Mouse (Mus musculus): Measurements from ENCODE around the gene Asb6. TPM values are rescaled to one million over a fixed set of nuclear protein-coding genes. Genes with fewer than 3 reads are reported as not detected.

The Asb6 gene
- polyA plus RNA-seq (2015; fragmentation: Nextera tagmentation; extraction: Ambion mirVana), result 35.5 and 38.3 TPM in 2 replicates

GRCm38 (mm10) chr2:30830283-30830795, at the start of gene Asb6:
Asb6 (minus strand) TSS chr2:30830333.
- Histone ChIP-seq H3K4me2 (no peak within 1 kb of the TSS), H3K36me3 (peaks cover 12% of the 10 kb centered on the region), H3K4me1 (peaks cover 42% of the 10 kb centered on the region), H3K9me3 (replicated peaks) (no peaks in the 10 kb centered on the region), H3K9ac (no peak within 1 kb of the TSS), H3K4me3 (replicated peaks) (no peak within 1 kb of the TSS), H3K27me3 (no peaks in the 10 kb centered on the region), H3K27ac (no peak within 1 kb of the TSS)
- 25% methylated on average over 4 of the region's 4 CpGs for WGBS
- no peak for ATAC-seq (replicated peaks; ENCODE audit: low FRiP score)

DNA sequence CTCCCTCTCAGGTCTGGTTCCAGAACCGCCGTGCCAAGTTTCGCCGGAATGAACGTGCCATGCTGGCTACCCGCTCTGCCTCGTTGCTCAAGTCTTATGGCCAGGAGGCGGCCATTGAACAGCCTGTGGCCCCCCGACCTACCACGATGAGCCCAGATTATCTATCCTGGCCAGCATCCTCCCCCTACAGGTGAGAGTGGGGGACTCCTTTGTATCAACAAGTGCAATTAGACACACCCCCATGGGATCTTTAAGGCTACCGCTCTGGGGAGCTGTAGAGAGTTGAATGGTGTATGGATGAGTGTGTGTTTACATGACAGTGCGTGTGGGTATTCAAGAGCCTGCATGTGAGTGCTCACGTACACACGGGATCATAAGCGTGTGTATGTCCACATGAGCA, 49.3 kb upstream of the Asb6 start:
- Histone ChIP-seq H3K9ac (no peak overlapping the region), H3K27me3 (no peaks in the 10 kb centered on the region), H3K36me3 (0 out of 2 replicates have a peak, but pooled peaks cover 4% of the 10 kb centered on the region), H3K27ac (no peak overlapping the region), H3K4me2 (no peak overlapping the region), H3K9me3 (replicated peaks) (no peaks in the 10 kb centered on the region), H3K4me1 (peaks cover 23% of the 10 kb centered on the region), H3K4me3 (replicated peaks) (no peak overlapping the region)
- ATAC-seq (replicated peaks; ENCODE audit: low FRiP score), result no peak
- WGBS, result 90% methylated on average over 15 of the region's 15 CpGs

- Histone ChIP-seq H3K4me3 (replicated peaks) (no peak overlapping the region), H3K4me2 (no peak overlapping the region), H3K27ac (peak overlapping the region; percentile 46; the same call in 1 of the 2 replicates), H3K4me1 (peaks cover 39% of the 10 kb centered on the region), H3K36me3 (no peaks in the 10 kb centered on the region), H3K9ac (no peak overlapping the region), H3K27me3 (no peaks in the 10 kb centered on the region), H3K9me3 (replicated peaks) (no peaks in the 10 kb centered on the region)
- 45% methylated on average over 11 of the region's 11 CpGs for WGBS
- peak; percentile 65; the same call in 1 of the 2 replicates for ATAC-seq (replicated peaks; ENCODE audit: low FRiP score)
These were observed 45.7 kb upstream of the Asb6 start for GRCm38 (mm10) chr2:30875621-30876432.

DNA sequence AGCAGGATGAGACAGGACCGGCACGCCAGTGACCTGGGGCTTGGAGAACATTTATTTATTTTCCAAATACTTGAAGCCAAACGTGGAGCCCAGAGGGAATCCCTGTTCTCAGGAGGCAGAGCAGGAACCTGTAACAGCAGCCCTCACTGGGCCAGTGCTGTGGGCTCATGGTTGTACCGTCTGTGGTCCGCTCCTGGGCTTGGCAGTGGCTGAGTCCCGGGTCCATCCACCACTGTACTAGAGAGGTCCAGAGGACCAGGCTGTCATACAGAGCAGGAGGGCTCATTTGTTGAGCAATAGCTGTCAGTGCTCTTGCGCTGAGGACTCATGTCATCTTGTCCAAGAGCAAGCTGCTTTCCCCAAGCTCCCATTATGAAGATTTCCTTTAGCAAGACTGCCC, 45.0 kb upstream of the Asb6 start:
- peaks cover 40% of the 10 kb centered on the region for H3K4me1 ChIP-seq
- H3K9ac ChIP-seq, result no peak overlapping the region
- H3K27me3 ChIP-seq, result no peaks in the 10 kb centered on the region
- H3K36me3 ChIP-seq, result no peaks in the 10 kb centered on the region
- WGBS, result 76% methylated on average over 7 of the region's 7 CpGs
- no peak for ATAC-seq (replicated peaks; ENCODE audit: low FRiP score)
- no peak overlapping the region for H3K27ac ChIP-seq
- no peak overlapping the region for H3K4me2 ChIP-seq
- H3K4me3 ChIP-seq (replicated peaks), result no peak overlapping the region
- no peaks in the 10 kb centered on the region for H3K9me3 ChIP-seq (replicated peaks)

GRCm38 (mm10) chr2:30874445-30874844, 44.3 kb upstream of the Asb6 start:
- 0 out of 2 replicates have a peak overlapping the region, but pooled peaks have one; percentile 0 for H3K27ac ChIP-seq
- H3K4me1 ChIP-seq, result peaks cover 40% of the 10 kb centered on the region
- H3K9me3 ChIP-seq (replicated peaks), result no peaks in the 10 kb centered on the region
- H3K4me3 ChIP-seq (replicated peaks), result no peak overlapping the region
- no peak for ATAC-seq (replicated peaks; ENCODE audit: low FRiP score)
- H3K27me3 ChIP-seq, result no peaks in the 10 kb centered on the region
- no peak overlapping the region for H3K9ac ChIP-seq
- H3K36me3 ChIP-seq, result no peaks in the 10 kb centered on the region
- 59% methylated on average over 10 of the region's 10 CpGs for WGBS
- H3K4me2 ChIP-seq, result no peak overlapping the region

DNA sequence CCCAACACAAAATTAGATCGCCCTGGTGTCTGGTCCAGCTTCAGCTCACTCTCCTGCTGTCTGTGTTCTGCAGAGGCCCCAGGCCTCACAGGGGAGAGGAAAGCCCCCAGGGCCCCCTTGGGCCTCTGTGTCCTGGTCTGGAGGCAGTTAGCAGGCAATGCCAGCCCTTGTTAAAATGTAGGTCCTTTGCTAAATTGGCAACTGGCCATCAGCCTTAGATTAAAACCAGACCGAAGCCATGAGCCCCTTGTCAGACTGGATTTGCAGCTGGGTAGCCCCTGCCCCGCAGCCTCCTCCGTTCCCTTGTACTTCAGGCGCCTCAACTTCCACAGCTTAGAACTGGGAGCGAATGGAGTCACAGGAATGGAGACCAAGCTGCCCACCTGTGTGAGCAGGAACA, 42.5 kb upstream of the Asb6 start:
- H3K9me3 ChIP-seq (replicated peaks), result no peaks in the 10 kb centered on the region
- no peaks in the 10 kb centered on the region for H3K27me3 ChIP-seq
- no peak overlapping the region for H3K27ac ChIP-seq
- no peak overlapping the region for H3K9ac ChIP-seq
- H3K4me2 ChIP-seq, result no peak overlapping the region
- H3K36me3 ChIP-seq, result no peaks in the 10 kb centered on the region
- no peak for ATAC-seq (replicated peaks; ENCODE audit: low FRiP score)
- WGBS, result 71% methylated on average over 6 of the region's 6 CpGs
- peaks cover 40% of the 10 kb centered on the region for H3K4me1 ChIP-seq
- H3K4me3 ChIP-seq (replicated peaks), result no peak overlapping the region

- peaks cover 3% of the 10 kb centered on the region; the same call in 1 of the 2 replicates for H3K27me3 ChIP-seq
- H3K9ac ChIP-seq, result no peak overlapping the region
- H3K9me3 ChIP-seq (replicated peaks), result no peaks in the 10 kb centered on the region
- H3K36me3 ChIP-seq, result no peaks in the 10 kb centered on the region
- WGBS, result 71% methylated on average over 8 of the region's 8 CpGs
- no peak overlapping the region for H3K27ac ChIP-seq
- ATAC-seq (replicated peaks; ENCODE audit: low FRiP score), result no peak
- H3K4me1 ChIP-seq, result peaks cover 30% of the 10 kb centered on the region
- no peak overlapping the region for H3K4me2 ChIP-seq
- no peak overlapping the region for H3K4me3 ChIP-seq (replicated peaks)
These were observed 40.7 kb upstream of the Asb6 start for GRCm38 (mm10) chr2:30870863-30871262.

DNA sequence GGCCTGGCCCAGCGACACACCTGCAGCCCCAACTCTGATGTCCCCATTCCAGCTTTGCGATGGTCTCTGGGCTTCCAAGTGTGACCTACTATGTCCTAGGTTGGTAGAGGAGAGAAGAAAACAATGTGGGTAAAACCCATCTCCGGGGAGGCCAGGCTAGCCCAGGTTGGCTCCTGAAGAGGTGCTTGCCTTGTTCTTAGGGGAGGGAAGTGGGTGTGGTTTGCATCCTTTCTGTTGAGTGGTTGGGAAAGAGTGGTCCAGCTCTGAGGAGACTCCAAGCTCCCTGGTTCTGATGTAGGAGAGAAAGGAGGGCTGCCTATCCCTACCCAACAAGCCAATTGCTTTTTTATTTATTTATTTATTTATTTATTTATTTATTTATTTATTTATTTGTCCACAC, 35.3 kb upstream of the Asb6 start:
- ATAC-seq (replicated peaks; ENCODE audit: low FRiP score), result 0 out of 2 replicates have a peak, but pooled peaks have one; percentile 36

DNA sequence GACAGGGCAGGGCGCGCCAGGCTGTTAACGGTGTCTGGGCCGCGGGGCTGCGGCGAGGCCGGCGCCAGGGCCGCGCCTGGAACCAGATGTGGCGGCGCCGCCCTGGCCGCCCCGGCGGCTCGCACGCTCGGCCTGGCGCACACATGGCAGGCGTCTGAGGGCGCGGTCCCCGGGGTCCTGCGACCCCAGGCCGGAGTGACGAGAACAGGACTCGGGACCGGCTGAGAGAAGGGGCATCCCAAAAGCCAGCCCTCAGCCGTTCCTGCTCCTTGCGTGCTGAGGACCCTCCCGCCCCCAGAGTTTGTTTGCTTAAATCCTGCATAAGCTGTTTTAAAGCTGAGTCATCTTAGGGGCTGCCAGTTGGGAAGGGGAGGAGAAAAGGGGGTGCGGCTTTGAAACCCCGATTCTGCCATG, 34.8 kb upstream of the Asb6 start:
- H3K4me1 ChIP-seq, result peaks cover 24% of the 10 kb centered on the region
- H3K27me3 ChIP-seq, result peaks cover 17% of the 10 kb centered on the region
- H3K36me3 ChIP-seq, result no peaks in the 10 kb centered on the region
- peak overlapping the region; percentile 60 for H3K4me2 ChIP-seq
- peak overlapping the region; percentile 32; the same call in 1 of the 2 replicates for H3K9ac ChIP-seq
- ATAC-seq (replicated peaks; ENCODE audit: low FRiP score), result peak; percentile 54; the same call in 1 of the 2 replicates
- H3K27ac ChIP-seq, result peak overlapping the region; percentile 43; the same call in 1 of the 2 replicates
- peak overlapping the region; percentile 35 for H3K4me3 ChIP-seq (replicated peaks)
- H3K9me3 ChIP-seq (replicated peaks), result no peaks in the 10 kb centered on the region
- WGBS, result 3% methylated on average over 35 of the region's 35 CpGs

More for the DNA sequence above, 35.3 kb upstream of the Asb6 start:
- Histone ChIP-seq H3K27me3 (peaks cover 17% of the 10 kb centered on the region), H3K9ac (no peak overlapping the region), H3K4me3 (replicated peaks) (0 out of 2 replicates have a peak overlapping the region, but pooled peaks have one; percentile 35), H3K27ac (no peak overlapping the region), H3K36me3 (no peaks in the 10 kb centered on the region), H3K4me1 (peaks cover 24% of the 10 kb centered on the region), H3K4me2 (peak overlapping the region; percentile 60), H3K9me3 (replicated peaks) (no peaks in the 10 kb centered on the region)
- whole genome bisulfite sequencing, result 58% methylated on average over 3 of the region's 3 CpGs

DNA sequence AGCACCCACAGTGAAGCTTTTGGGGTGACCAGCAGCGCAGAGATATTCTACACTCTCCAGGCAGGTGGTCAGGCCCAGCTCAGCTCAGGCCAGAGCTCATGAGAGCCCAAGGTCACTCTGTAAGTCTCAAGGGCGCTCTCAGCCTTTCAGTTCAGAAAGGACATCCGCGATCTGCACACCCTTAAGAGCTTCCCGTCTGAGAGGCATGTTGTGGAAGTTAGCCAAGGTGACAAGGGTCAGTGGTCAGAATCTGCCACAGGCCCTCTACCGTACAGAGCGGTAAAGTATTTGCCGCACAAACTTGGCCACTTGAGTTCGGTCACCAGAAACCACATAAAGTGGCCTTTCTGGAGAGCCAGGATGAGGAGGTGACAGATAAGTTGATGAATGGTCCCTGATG, 33.4 kb upstream of the Asb6 start:
- H3K4me1 ChIP-seq, result peaks cover 30% of the 10 kb centered on the region
- peaks cover 17% of the 10 kb centered on the region for H3K27me3 ChIP-seq
- H3K4me2 ChIP-seq, result no peak overlapping the region
- no peaks in the 10 kb centered on the region for H3K36me3 ChIP-seq
- no peaks in the 10 kb centered on the region for H3K9me3 ChIP-seq (replicated peaks)
- H3K4me3 ChIP-seq (replicated peaks), result no peak overlapping the region
- no peak for ATAC-seq (replicated peaks; ENCODE audit: low FRiP score)
- no peak overlapping the region for H3K27ac ChIP-seq
- H3K9ac ChIP-seq, result 0 out of 2 replicates have a peak overlapping the region, but pooled peaks have one; percentile 17
- WGBS, result 29% methylated on average over 9 of the region's 9 CpGs

DNA sequence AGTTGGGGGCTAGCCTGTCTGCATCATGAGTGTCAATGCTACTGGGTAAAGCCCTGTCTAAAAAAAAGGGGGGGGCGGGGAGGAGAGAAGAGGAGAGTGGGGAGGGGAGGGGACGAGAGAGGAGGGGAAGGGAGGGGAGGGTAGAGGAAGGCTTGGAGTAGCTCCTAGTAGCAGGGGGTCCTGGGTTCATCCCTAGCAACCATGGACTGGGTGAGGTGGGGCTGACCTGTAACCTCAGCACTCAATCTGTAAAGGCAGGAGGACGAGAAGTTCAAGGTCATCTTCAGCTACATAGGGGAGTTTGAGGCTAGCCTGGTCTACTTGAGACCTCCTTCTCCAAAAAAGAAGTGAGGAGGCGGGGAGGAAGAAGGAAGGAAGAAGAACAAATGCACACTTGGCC, 31.9 kb upstream of the Asb6 start:
- Histone ChIP-seq H3K36me3 (no peaks in the 10 kb centered on the region), H3K4me1 (peaks cover 33% of the 10 kb centered on the region), H3K27me3 (peaks cover 17% of the 10 kb centered on the region), H3K27ac (no peak overlapping the region), H3K4me2 (no peak overlapping the region), H3K9me3 (replicated peaks) (no peaks in the 10 kb centered on the region), H3K4me3 (replicated peaks) (no peak overlapping the region), H3K9ac (no peak overlapping the region)
- no peak for ATAC-seq (replicated peaks; ENCODE audit: low FRiP score)
- WGBS, result 75% methylated on average over 4 of the region's 4 CpGs

GRCm38 (mm10) chr2:30859782-30860181, 29.6 kb upstream of the Asb6 start:
- WGBS, result 69% methylated on average over 5 of the region's 5 CpGs
- ATAC-seq (replicated peaks; ENCODE audit: low FRiP score), result no peak
- Histone ChIP-seq H3K9ac (no peak overlapping the region), H3K27me3 (peaks cover 13% of the 10 kb centered on the region), H3K4me1 (peaks cover 25% of the 10 kb centered on the region), H3K27ac (no peak overlapping the region), H3K36me3 (no peaks in the 10 kb centered on the region), H3K9me3 (replicated peaks) (no peaks in the 10 kb centered on the region), H3K4me3 (replicated peaks) (no peak overlapping the region), H3K4me2 (no peak overlapping the region)

Data from kidney, embryonic 15.5 days (tissue).